Mouse (Mus musculus): Measurements from ENCODE around the gene Olfr521. TPM values are rescaled to one million over a fixed set of nuclear protein-coding genes. Genes with fewer than 3 reads are reported as not detected.
"Not testable (repeated sequence)": the region's sequence is repeated elsewhere in the genome, so short reads cannot be mapped to it uniquely, and the experiment has no call there.

The Olfr521 gene
- total RNA-seq, 1 experiment from 2014 or later: not detected

DNA sequence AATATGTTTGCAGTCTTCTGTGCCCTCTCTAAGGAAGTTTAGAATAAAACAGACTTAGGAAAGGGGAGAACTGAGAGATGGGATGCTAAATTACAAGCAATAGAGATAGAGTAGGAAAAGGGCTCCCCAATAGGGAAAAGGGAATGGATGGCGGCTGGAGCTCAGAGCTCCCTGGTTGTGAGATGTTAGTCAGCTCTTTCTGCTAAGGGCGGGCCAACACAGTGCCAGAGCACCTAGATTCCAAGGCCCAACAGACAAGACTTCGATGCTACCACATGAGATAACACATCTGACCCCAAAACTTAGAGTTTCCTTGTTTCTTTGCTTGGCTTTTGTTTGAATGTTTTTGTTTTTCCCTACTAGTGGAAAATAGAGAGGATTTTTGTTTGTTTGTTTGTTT lies 40.7 kb downstream of the Olfr521 start:
- ATAC-seq (replicated peaks; ENCODE audit: low read depth, poor library complexity, severe bottlenecking): not testable (repeated sequence)

DNA sequence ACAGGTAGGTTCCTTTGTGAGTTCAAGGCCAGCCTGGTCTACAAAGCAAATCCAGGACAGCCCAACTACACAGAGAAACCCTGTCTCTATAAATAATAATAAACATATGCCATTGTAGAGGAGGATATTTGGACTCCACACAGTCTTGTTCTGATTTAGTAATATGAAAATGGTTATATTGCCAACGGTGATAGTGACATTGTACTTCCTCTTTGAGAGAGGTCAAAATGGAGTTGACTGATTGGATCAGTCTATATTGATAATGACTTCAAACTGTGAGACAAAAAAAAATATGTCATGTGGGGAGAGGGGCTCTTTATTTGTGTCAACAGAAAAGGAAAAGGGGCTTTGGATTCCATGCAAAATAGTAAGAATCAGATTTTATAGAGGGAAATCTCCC lies 42.0 kb downstream of the Olfr521 start:
- no peak for ATAC-seq (replicated peaks; ENCODE audit: low read depth, poor library complexity, severe bottlenecking)

DNA sequence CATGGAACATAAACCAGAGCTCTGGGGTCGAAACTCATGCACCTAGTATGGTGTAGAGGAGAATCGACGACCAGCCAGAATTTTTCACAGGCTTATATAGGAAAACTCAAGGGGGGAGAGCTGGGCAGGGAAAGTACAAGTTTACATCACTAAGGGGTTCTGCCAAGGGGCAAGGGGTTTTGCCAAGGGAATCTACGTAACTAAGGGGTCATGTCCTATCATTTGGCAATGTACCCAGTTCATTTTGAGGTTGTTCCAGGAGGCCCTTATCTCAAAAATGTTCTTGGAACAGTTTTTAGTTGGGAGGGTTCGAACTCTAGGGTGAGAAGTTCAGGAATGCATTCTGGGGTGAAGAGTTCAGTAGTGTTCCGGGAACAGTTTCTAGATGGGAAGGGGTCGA lies 43.7 kb downstream of the Olfr521 start:
- ATAC-seq (replicated peaks; ENCODE audit: low read depth, poor library complexity, severe bottlenecking): not testable (repeated sequence)

DNA sequence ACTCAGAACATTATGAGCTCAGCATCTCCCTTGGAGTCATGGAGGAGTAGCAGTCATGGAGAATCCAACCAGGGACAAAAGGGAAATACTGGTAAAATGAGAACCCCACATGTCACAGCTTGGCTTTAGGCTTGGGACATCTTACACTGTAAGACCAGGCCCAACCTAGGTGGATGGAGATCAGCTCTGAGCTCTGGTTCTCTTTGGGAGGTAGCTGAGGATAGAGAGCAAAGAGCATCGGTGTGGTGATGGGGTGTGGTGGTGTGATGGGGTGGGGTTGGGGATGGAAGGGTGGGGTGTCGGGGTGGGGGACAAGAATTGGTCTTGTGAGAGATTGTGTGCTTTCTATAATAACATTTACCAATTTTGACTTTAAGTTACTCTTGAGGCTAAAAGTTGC lies 47.5 kb downstream of the Olfr521 start:
- ATAC-seq (replicated peaks; ENCODE audit: low read depth, poor library complexity, severe bottlenecking): no peak

DNA sequence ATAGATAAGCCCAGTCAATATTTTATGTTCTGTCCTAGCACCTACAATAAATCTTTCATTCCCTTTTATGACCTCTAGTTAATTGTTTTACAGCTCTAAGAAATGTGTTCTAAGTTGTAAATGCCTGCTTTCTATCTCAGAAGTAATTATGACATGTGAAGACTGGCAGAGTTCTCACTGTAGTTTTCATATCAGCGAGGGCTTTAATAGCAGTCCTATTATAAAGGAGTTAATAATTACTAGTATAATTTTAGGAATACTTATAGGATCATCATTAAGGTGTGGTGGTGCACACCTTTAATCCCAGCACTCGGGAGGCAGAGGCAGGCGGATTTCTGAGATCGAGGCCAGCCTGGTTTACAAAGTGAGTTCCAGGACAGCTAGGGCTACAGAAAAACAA lies 48.4 kb downstream of the Olfr521 start:
- ATAC-seq (replicated peaks; ENCODE audit: low read depth, poor library complexity, severe bottlenecking): no peak

DNA sequence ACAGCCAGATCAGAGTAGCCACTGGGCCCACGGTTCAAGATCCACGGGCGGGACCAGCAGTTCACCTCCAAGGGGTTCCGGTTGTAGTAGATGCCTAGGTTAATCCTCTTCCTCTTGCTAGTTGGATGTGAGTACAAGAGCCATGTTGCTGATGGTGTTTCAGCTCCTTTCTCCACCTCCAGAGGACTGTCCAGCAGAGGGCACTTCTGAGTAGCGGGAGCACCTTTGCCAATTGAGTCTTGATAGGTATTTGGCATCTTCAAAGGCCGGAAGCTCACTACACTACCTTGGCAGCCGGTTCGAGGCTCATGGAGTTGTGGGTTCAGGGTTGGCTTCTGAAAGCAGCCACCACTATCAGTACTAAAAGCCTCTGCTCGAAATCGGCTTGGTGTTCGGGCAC lies 50.1 kb downstream of the Olfr521 start:
- ATAC-seq (replicated peaks; ENCODE audit: low read depth, poor library complexity, severe bottlenecking): 0 out of 2 replicates have a peak, but pooled peaks have one; percentile 52

DNA sequence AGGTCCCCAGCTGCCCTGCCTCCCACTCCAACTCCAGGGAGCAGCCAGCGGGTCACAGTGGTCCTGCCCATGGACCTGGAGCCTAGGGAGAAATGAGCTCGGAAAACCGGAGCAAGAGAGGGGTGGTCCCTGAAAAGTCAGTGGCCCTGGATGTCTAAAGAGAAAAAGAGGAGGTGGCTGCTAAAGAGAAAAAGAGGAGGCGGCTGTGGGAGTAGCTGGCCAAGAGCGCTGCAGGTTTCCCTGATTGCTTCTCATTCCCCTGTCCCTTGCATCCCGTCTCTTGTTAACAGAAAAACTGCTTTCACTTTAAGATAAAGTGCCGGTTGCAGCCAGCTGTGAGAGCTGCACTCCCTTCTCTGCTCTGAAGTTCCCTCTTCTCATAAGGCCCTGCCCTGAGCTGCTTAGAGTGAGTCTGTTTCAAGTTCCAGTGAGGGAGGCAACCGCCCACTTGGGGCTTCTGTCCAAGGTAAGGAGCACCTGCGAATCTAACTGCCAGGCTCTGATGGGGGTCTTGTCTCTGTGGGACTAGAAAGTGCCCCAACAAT lies 54.9 kb downstream of the Olfr521 start:
- not testable (repeated sequence) for ATAC-seq (replicated peaks; ENCODE audit: low read depth, poor library complexity, severe bottlenecking)

Other genes starting within 250 kb of the Olfr521 start
- 45.4 and 48.7 TPM in 2 replicates for gene Arrb1, start 228.0 kb upstream of the Olfr521 start, total RNA-seq (2017)
- gene Tpbgl, start 136.4 kb upstream of the Olfr521 start, total RNA-seq (2017): 0.34 TPM in 1 of 2 replicates, not detected in the other
- gene Slco2b1, start 52.2 kb upstream of the Olfr521 start, total RNA-seq (2017): 0.09 and 0.53 TPM in 2 replicates
- not detected in 2 replicates for gene Olfr520, start 33.2 kb upstream of the Olfr521 start, total RNA-seq (2017)
- gene Neu3, start 64.9 kb downstream of the Olfr521 start, total RNA-seq (2017): 4.9 and 5.0 TPM in 2 replicates
- gene Xrra1, start 95.6 kb downstream of the Olfr521 start, total RNA-seq (2017): not detected in 2 replicates
- 169 and 183 TPM in 2 replicates for gene Spcs2, start 100.0 kb downstream of the Olfr521 start, total RNA-seq (2017)
- 20.6 and 24.7 TPM in 2 replicates for gene Rnf169, start 216.9 kb downstream of the Olfr521 start, total RNA-seq (2017)
- not detected in 2 replicates for gene Chrdl2, start 242.7 kb downstream of the Olfr521 start, total RNA-seq (2017)

Measured in common myeloid progenitor, adult 5-6 weeks (primary cell).